Mouse (Mus musculus): ENCODE data around the gene Scn1b.

The Scn1b gene

GRCm38 (mm10) chr7:31130841-31131240, 4.0 kb upstream of the Scn1b start:
- peak; percentile 84 for DNase-seq (ENCODE audit: low read depth, low spot score)
- H3K36me3 ChIP-seq (ENCODE audit: control insufficient read depth, insufficient read depth, low read length, poor library complexity, severe bottlenecking), result peaks cover 17% of the 10 kb centered on the region
- peaks cover 2% of the 10 kb centered on the region; the same call in 1 of the 2 replicates for H3K27me3 ChIP-seq (ENCODE audit: control insufficient read depth, insufficient read depth, low read length, poor library complexity, severe bottlenecking)

- Histone ChIP-seq H3K36me3 (ENCODE audit: control insufficient read depth, insufficient read depth, low read length, poor library complexity, severe bottlenecking) (peaks cover 12% of the 10 kb centered on the region), H3K27me3 (ENCODE audit: control insufficient read depth, insufficient read depth, low read length, poor library complexity, severe bottlenecking) (peaks cover 2% of the 10 kb centered on the region; the same call in 1 of the 2 replicates)
- no peak for DNase-seq (ENCODE audit: low read depth, low spot score)
These were observed 3.4 kb upstream of the Scn1b start for GRCm38 (mm10) chr7:31130197-31130596.

GRCm38 (mm10) chr7:31128157-31128705, 1.4 kb upstream of the Scn1b start:
- no peak for DNase-seq (ENCODE audit: low read depth, low spot score)
- H3K36me3 ChIP-seq (ENCODE audit: control insufficient read depth, insufficient read depth, low read length, poor library complexity, severe bottlenecking), result peaks cover 4% of the 10 kb centered on the region; the same call in 1 of the 2 replicates
- peaks cover 2% of the 10 kb centered on the region; the same call in 1 of the 2 replicates for H3K27me3 ChIP-seq (ENCODE audit: control insufficient read depth, insufficient read depth, low read length, poor library complexity, severe bottlenecking)

GRCm38 (mm10) chr7:31126211-31126751, 522 bp downstream of the Scn1b start:
- Histone ChIP-seq H3K27me3 (ENCODE audit: control insufficient read depth, insufficient read depth, low read length, poor library complexity, severe bottlenecking) (peaks cover 2% of the 10 kb centered on the region; the same call in 1 of the 2 replicates), H3K36me3 (ENCODE audit: control insufficient read depth, insufficient read depth, low read length, poor library complexity, severe bottlenecking) (peaks cover 2% of the 10 kb centered on the region; the same call in 1 of the 2 replicates)
- no peak for DNase-seq (ENCODE audit: low read depth, low spot score)

- peaks cover 2% of the 10 kb centered on the region; the same call in 1 of the 2 replicates for H3K36me3 ChIP-seq (ENCODE audit: control insufficient read depth, insufficient read depth, low read length, poor library complexity, severe bottlenecking)
- H3K27me3 ChIP-seq (ENCODE audit: control insufficient read depth, insufficient read depth, low read length, poor library complexity, severe bottlenecking), result peaks cover 2% of the 10 kb centered on the region; the same call in 1 of the 2 replicates
These were observed 1.7 kb downstream of the Scn1b start for GRCm38 (mm10) chr7:31125116-31125515.

GRCm38 (mm10) chr7:31124381-31124780, 2.4 kb downstream of the Scn1b start:
- Histone ChIP-seq H3K36me3 (ENCODE audit: control insufficient read depth, insufficient read depth, low read length, poor library complexity, severe bottlenecking) (peaks cover under 1% of the 10 kb centered on the region; the same call in 1 of the 2 replicates), H3K27me3 (ENCODE audit: control insufficient read depth, insufficient read depth, low read length, poor library complexity, severe bottlenecking) (peaks cover 2% of the 10 kb centered on the region; the same call in 1 of the 2 replicates)
- no peak for DNase-seq (ENCODE audit: low read depth, low spot score)

More at GRCm38 (mm10) chr7:31125116-31125515, 1.7 kb downstream of the Scn1b start:
- no peak for DNase-seq (ENCODE audit: low read depth, low spot score)

GRCm38 (mm10) chr7:31123697-31124096, 3.1 kb downstream of the Scn1b start:
- no peaks in the 10 kb centered on the region for H3K36me3 ChIP-seq (ENCODE audit: control insufficient read depth, insufficient read depth, low read length, poor library complexity, severe bottlenecking)
- DNase-seq (ENCODE audit: low read depth, low spot score), result no peak
- peaks cover 2% of the 10 kb centered on the region; the same call in 1 of the 2 replicates for H3K27me3 ChIP-seq (ENCODE audit: control insufficient read depth, insufficient read depth, low read length, poor library complexity, severe bottlenecking)

- Histone ChIP-seq H3K36me3 (ENCODE audit: control insufficient read depth, insufficient read depth, low read length, poor library complexity, severe bottlenecking) (no peaks in the 10 kb centered on the region), H3K27me3 (ENCODE audit: control insufficient read depth, insufficient read depth, low read length, poor library complexity, severe bottlenecking) (peaks cover 2% of the 10 kb centered on the region; the same call in 1 of the 2 replicates)
- no peak for DNase-seq (ENCODE audit: low read depth, low spot score)
These were observed 3.9 kb downstream of the Scn1b start for GRCm38 (mm10) chr7:31122641-31123631.

- Histone ChIP-seq H3K27me3 (ENCODE audit: control insufficient read depth, insufficient read depth, low read length, poor library complexity, severe bottlenecking) (no peaks in the 10 kb centered on the region), H3K36me3 (ENCODE audit: control insufficient read depth, insufficient read depth, low read length, poor library complexity, severe bottlenecking) (no peaks in the 10 kb centered on the region)
- DNase-seq (ENCODE audit: low read depth, low spot score), result no peak
These were observed 7.2 kb downstream of the Scn1b start for GRCm38 (mm10) chr7:31119556-31119955.

- DNase-seq (ENCODE audit: low read depth, low spot score), result no peak
- Histone ChIP-seq H3K27me3 (ENCODE audit: control insufficient read depth, insufficient read depth, low read length, poor library complexity, severe bottlenecking) (no peaks in the 10 kb centered on the region), H3K36me3 (ENCODE audit: control insufficient read depth, insufficient read depth, low read length, poor library complexity, severe bottlenecking) (no peaks in the 10 kb centered on the region)
These were observed 8.3 kb downstream of the Scn1b start for GRCm38 (mm10) chr7:31118486-31118885.

GRCm38 (mm10) chr7:31117465-31117864, 9.3 kb downstream of the Scn1b start:
- DNase-seq (ENCODE audit: low read depth, low spot score), result no peak
- Histone ChIP-seq H3K36me3 (ENCODE audit: control insufficient read depth, insufficient read depth, low read length, poor library complexity, severe bottlenecking) (no peaks in the 10 kb centered on the region), H3K27me3 (ENCODE audit: control insufficient read depth, insufficient read depth, low read length, poor library complexity, severe bottlenecking) (no peaks in the 10 kb centered on the region)

GRCm38 (mm10) chr7:31116721-31117145, 10.1 kb downstream of the Scn1b start:
- DNase-seq (ENCODE audit: low read depth, low spot score), result no peak
- Histone ChIP-seq H3K27me3 (ENCODE audit: control insufficient read depth, insufficient read depth, low read length, poor library complexity, severe bottlenecking) (no peaks in the 10 kb centered on the region), H3K36me3 (ENCODE audit: control insufficient read depth, insufficient read depth, low read length, poor library complexity, severe bottlenecking) (no peaks in the 10 kb centered on the region)

GRCm38 (mm10) chr7:31115587-31116043, 11.2 kb downstream of the Scn1b start:
- no peaks in the 10 kb centered on the region for H3K27me3 ChIP-seq (ENCODE audit: control insufficient read depth, insufficient read depth, low read length, poor library complexity, severe bottlenecking)
- H3K36me3 ChIP-seq (ENCODE audit: control insufficient read depth, insufficient read depth, low read length, poor library complexity, severe bottlenecking), result no peaks in the 10 kb centered on the region
- no peak for DNase-seq (ENCODE audit: low read depth, low spot score)

GRCm38 (mm10) chr7:31115182-31115581, 11.6 kb downstream of the Scn1b start, which contains the start of gene Hpn:
TSS of gene Hpn (minus strand) at chr7:31115290.
- Histone ChIP-seq H3K27me3 (ENCODE audit: control insufficient read depth, insufficient read depth, low read length, poor library complexity, severe bottlenecking) (no peaks in the 10 kb centered on the region), H3K36me3 (ENCODE audit: control insufficient read depth, insufficient read depth, low read length, poor library complexity, severe bottlenecking) (no peaks in the 10 kb centered on the region)
- DNase-seq (ENCODE audit: low read depth, low spot score), result no peak

Measured in splenic B cell, adult 2 months (primary cell).